Mouse (Mus musculus) embryonic facial prominence, embryonic 10.5 days (tissue): ENCODE results near the gene Cmss1. TPM values are rescaled to one million over a fixed set of nuclear protein-coding genes. Genes with fewer than 3 reads are reported as not detected.

Experiments used
- DNase-seq: peaks from one replicate; pipeline ENCODE4 v3.0.0-alpha.2; 2017; ENCODE audit warnings: low spot score
- H3K27ac ChIP-seq: fragments of 300-500 bp; sonication (generic); replicated peaks from 2 replicates; pipeline ENCODE4 v1.5.1; 2016; ENCODE audit warnings: mild to moderate bottlenecking
- H3K27me3 ChIP-seq: fragments of 300-500 bp; sonication (generic); replicated peaks from 2 replicates; pipeline ENCODE4 v1.6.1; 2016; ENCODE audit warnings: low read depth, mild to moderate bottlenecking; ENCODE audit not compliant: poor library complexity, severe bottlenecking
- H3K36me3 ChIP-seq: fragments of 300-500 bp; sonication (generic); replicated peaks from 2 replicates; pipeline ENCODE4 v1.6.1; 2016; ENCODE audit warnings: mild to moderate bottlenecking, moderate library complexity
- H3K4me1 ChIP-seq: fragments of 300-500 bp; sonication (generic); 2 replicates; pipeline ENCODE4 v1.6.1; 2016
- H3K4me3 ChIP-seq: fragments of 300-500 bp; sonication (generic); 2 replicates; pipeline ENCODE4 v1.5.1; 2016; ENCODE audit warnings: mild to moderate bottlenecking, moderate library complexity
- H3K9me3 ChIP-seq: fragments of 300-500 bp; sonication (generic); 2 replicates; pipeline ENCODE4 v1.6.1; 2016; ENCODE audit warnings: mild to moderate bottlenecking
- WGBS: fragments of 180-500 bp; shearing (Covaris S2); methylation state at CpG from one replicate; pipeline ENCODE4 v1.1.7; 2016; 5-methylcytosine and 5-hydroxymethylcytosine counted together
- polyA plus RNA-seq: library from polyadenylated mRNA; unstranded; fragments of >200 nt; fragmentation: Nextera tagmentation; extraction: Ambion mirVana; gene quantifications from 2 replicates; pipeline ENCODE4 v1.2.1, GENCODE M21; 2016

The Cmss1 gene
- polyA plus RNA-seq, 1 experiment from 2014 or later, result 58.1 TPM

DNA sequence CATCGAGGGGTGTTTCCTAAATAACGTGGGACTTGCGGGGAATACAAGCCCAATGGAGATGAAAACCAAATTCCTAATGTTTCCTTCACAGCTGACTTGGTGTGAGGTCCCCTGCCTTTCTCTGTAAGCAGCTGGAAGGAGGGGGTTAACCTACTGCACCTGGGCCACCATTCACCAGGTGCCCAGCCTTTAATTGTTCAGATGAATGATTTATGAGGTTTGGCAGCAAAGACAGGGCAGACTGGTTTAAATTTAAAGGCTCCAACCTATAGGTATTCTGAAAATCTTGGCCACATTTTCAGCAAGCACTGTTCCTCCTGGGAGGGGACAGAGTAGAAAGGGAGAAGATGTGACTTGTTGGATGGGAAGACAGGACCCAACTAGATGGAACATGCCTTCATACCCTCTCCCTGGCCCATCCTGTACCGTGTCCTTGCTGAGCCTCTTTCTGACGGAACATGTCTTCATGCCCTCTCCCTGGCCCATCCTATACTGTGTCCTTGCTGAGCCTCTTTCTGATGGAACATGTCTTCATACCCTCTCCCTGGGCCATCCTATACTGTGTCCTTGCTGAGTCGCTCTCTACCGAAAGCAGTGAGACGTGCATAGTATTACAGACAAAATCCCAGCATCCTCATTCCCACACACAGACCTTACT is 152.4 kb downstream of the Cmss1 start:
- Histone ChIP-seq H3K27ac (no peak overlapping the region), H3K36me3 (no peaks in the 10 kb centered on the region), H3K9me3 (no peaks in the 10 kb centered on the region), H3K27me3 (no peaks in the 10 kb centered on the region), H3K4me1 (peaks cover 10% of the 10 kb centered on the region), H3K4me3 (no peak overlapping the region)
- WGBS, result 89% methylated on average over 8 of the region's 8 CpGs
- DNase-seq, result no peak

DNA sequence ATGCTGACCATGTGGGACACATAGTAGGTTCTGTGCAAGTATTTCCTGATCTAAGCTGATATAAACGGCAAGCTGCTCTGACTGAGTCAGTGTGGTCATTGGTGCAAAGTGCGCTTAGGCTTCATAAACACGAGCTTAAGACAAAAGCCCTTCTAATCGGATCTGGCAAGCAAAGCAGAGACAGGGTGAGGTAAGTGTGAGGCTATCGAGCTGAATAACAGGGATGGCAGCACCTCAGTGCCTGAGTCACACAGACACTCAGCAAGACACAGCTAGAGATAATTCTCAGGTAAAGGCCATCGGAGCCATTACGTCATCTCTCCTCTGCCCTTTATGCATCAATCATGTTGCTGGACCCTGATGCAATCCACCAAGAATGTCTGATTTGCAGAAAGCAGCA is 153.7 kb downstream of the Cmss1 start:
- no peak for DNase-seq
- peaks cover 10% of the 10 kb centered on the region for H3K4me1 ChIP-seq
- no peak overlapping the region for H3K27ac ChIP-seq
- 0 out of 2 replicates have a peak, but pooled peaks cover 4% of the 10 kb centered on the region for H3K36me3 ChIP-seq
- 78% methylated on average over 7 of the region's 7 CpGs for WGBS
- H3K9me3 ChIP-seq, result peaks cover 5% of the 10 kb centered on the region; the same call in 1 of the 2 replicates
- H3K4me3 ChIP-seq, result no peak overlapping the region
- no peaks in the 10 kb centered on the region for H3K27me3 ChIP-seq

DNA sequence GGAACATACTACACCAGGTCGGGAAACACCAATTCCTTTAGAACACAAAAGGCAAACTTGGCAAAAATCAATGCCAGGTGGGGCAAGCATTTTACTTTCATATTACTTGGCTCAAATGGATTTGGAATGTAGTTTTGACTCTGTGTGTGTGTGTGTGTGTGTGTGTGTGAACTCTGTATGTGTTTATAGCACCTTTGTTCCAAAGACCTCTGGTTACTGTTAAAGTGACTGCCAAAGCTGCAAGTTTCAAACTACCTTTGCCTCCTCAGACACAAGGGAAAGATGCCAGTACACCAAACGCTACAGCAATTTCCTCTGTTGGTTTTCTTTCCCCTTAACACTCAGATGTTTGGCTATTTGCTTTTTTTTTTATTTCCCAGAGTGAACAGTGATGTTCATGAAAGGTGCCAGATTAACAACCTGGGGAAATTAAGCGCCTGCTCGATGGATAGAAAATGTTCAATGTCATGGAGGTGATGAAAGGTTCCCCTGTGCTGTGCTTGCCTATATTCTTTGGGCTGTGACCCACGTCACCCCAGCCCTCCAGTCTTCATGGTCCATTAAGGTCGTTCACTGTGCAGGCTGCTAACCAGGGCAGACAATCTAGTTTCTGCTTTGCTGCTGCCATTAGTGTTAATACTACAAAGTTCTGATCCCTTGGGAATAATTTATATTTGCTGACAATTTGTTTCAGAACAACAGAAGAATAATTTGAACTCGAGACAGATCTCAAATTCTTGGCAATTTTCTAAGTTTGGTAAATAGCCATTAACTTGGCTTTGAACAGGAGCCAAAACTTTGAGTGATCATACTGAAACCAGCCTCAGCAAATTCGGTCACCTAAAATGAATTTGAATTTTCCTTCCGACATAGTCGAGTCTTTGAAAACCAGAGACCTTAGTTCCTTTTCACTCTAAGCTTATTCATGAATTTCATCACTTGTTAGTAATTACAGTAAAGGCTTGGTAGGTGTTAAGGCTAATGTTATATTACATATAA is 161.3 kb downstream of the Cmss1 start:
- Histone ChIP-seq H3K36me3 (0 out of 2 replicates have a peak, but pooled peaks cover 4% of the 10 kb centered on the region), H3K4me3 (no peak overlapping the region), H3K9me3 (peaks cover 5% of the 10 kb centered on the region; the same call in 1 of the 2 replicates), H3K27ac (no peak overlapping the region), H3K27me3 (no peaks in the 10 kb centered on the region), H3K4me1 (peaks cover 14% of the 10 kb centered on the region)
- DNase-seq, result no peak
- 66% methylated on average over 10 of the region's 10 CpGs for WGBS

DNA sequence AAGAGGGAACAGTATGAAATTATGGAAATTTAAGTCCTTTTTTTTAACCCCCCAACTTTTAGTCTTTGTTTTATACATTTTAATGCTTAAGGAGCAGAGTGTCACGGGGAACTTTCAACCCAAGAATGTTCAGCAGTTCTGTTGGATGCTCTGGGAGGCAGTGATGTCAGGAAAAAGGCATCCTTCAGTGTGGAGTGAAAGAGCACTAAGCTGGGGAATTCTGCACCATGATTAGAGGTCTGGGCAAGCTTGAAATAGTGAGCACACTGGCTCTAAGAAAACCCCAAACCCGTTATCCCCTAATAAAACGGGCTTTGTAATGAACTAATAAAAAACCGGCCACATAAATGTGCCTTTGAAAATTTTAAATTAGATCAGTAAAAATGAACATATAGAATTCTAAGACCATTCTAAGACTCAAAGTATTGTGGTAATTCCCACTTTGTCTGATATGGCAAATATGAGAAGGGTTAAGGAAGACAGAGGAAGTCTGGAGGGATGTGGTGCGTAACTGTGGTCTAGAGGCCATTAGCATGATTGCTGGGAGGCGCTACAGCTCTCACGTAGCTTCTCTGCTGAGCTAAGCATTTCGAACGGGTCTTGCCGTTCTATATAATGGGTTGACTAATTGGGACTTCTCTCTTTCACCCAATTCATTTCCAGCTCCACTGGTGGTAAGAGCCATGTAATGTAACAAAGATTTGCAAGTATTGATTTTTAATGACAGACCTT is 165.8 kb downstream of the Cmss1 start:
- peaks cover 25% of the 10 kb centered on the region for H3K4me1 ChIP-seq

DNA sequence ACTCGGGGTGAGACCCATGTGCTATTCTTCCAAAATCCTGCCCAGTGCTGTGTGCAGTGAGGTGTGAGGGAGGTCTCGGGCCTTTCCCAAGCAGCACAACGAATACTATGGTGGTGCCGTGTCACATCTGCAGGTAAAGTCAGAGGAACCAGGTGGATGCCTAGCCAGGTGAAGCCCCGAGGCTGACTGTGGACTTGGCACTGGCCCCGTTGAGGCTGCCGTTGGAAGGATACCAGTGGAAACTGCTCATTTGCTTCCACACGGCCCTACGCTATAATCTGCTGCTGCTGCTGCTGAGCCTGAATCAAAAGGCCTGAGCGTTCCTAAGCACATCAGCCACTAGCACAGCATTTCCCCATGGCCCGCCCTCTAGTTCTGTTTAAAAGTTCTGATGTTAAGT is 167.5 kb downstream of the Cmss1 start:
- Histone ChIP-seq H3K4me3 (no peak overlapping the region), H3K9me3 (no peaks in the 10 kb centered on the region), H3K36me3 (no peaks in the 10 kb centered on the region), H3K4me1 (peaks cover 25% of the 10 kb centered on the region), H3K27me3 (no peaks in the 10 kb centered on the region), H3K27ac (peak overlapping the region; percentile 7; the same call in 1 of the 2 replicates)
- DNase-seq, result no peak
- WGBS, result 90% methylated on average over 11 of the region's 11 CpGs

More for the DNA sequence above, 165.8 kb downstream of the Cmss1 start:
- H3K36me3 ChIP-seq, result no peaks in the 10 kb centered on the region
- no peaks in the 10 kb centered on the region for H3K27me3 ChIP-seq
- no peak overlapping the region for H3K4me3 ChIP-seq
- no peak overlapping the region for H3K27ac ChIP-seq
- DNase-seq, result no peak
- H3K9me3 ChIP-seq, result no peaks in the 10 kb centered on the region
- 90% methylated on average over 10 of the region's 10 CpGs for WGBS

DNA sequence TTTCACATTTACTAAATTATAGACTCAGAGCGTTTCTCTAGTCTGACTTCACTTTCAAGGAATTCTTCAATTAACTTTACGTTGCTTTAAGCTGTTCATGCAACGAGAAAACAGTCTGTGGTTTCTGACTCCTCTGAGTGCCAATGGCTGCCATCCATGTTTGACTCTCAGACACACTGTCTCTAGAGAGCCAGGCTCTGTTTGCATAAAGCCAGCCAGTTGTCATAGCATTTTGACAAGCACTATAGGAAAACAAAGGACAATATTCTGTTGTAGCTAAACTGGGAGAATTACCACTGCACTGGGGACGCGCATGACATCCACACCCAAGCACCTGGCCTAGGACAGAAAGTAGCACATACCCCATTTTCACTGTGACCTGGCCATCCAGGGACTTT is 168.4 kb downstream of the Cmss1 start:
- H3K4me1 ChIP-seq, result peaks cover 25% of the 10 kb centered on the region

DNA sequence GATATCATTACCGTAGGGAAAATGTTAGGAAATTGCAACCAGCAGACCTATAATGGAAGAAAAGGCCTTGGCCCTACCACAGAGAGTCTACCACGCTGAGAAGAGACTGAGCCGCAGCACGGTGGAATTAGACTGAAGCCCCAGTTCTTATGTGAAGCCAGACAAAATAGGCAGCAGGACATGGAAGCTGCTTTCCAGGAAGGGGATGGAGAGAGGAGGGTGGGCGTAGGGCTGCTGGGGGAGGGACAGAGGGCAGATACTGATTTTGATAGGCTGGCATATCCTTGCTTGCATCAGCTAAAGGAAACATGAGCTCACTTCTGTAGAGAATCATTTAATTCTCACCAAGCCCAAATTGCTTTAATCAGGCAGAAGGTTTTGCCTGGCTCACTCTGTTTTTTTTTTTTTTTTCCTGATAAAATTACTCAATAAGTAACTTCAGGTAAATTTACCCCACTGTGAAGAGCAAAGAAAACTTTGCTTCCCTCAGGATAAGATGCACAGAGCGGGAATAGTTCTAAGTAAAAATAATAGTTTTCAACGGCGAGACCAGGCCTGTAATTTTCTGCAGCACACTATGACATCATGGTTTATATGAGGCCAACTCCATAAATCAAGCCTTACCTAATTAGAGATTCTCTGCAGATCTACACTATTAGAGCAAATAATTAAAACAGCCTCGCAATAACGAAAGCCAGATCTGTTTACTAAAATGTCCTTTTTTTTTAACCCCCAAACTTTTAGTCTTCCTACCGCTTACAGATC is 169.0 kb downstream of the Cmss1 start:
- Histone ChIP-seq H3K36me3 (no peaks in the 10 kb centered on the region), H3K27ac (no peak overlapping the region; the same call in 1 of the 2 replicates), H3K27me3 (no peaks in the 10 kb centered on the region), H3K9me3 (no peaks in the 10 kb centered on the region), H3K4me1 (peaks cover 25% of the 10 kb centered on the region), H3K4me3 (no peak overlapping the region)
- WGBS, result 74% methylated on average over 11 of the region's 11 CpGs
- DNase-seq, result peak; percentile 63

More for the DNA sequence above, 168.4 kb downstream of the Cmss1 start:
- H3K36me3 ChIP-seq, result no peaks in the 10 kb centered on the region
- H3K9me3 ChIP-seq, result no peaks in the 10 kb centered on the region
- DNase-seq, result no peak
- H3K27ac ChIP-seq, result no peak overlapping the region; the same call in 1 of the 2 replicates
- no peak overlapping the region for H3K4me3 ChIP-seq
- no peaks in the 10 kb centered on the region for H3K27me3 ChIP-seq
- 73% methylated on average over 5 of the region's 5 CpGs for WGBS

DNA sequence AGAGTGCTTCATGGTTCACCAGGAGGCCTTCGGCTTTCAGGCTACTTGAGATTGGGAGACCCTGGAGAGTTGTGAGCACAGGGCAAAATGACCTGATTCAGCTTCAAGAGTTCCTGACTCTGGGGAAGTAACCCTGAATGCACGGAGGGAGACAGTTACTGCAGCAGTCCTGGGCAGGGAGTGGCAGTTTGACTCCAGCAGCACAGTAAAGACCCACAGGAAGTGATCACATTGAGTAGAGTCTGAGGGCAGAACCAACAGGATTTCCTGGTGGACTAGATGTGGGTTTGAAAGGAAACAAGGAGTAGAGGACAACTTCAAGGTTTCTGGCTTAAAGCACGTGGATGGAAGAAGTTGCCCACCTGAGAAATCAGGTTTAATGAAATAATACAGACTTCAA is 172.0 kb downstream of the Cmss1 start:
- no peak overlapping the region for H3K4me3 ChIP-seq
- no peaks in the 10 kb centered on the region for H3K27me3 ChIP-seq
- no peaks in the 10 kb centered on the region for H3K9me3 ChIP-seq
- H3K27ac ChIP-seq, result no peak overlapping the region
- H3K36me3 ChIP-seq, result no peaks in the 10 kb centered on the region
- 75% methylated on average over 3 of the region's 3 CpGs for WGBS
- H3K4me1 ChIP-seq, result peaks cover 25% of the 10 kb centered on the region
- DNase-seq, result no peak

DNA sequence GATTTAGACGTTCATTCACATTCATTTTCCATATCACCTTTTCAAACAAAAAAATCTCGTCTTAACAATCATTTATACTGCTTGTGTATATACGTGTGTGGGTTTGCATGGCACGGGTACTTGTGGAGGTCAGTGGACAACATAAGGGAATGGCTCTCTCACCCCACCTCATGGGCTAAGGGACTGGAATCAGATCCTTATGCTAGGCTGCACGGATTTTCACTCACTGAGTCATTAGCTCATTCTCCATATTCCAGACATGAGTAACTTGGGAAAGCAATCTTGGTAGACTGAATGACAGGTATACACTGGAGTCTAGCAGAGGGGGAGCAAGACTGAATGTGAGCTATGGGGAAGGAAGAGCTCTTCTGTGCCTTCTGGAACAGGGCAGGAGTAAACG is 173.0 kb downstream of the Cmss1 start:
- no peaks in the 10 kb centered on the region for H3K36me3 ChIP-seq
- WGBS, result 88% methylated on average over 6 of the region's 6 CpGs
- no peak for DNase-seq
- no peaks in the 10 kb centered on the region for H3K27me3 ChIP-seq
- H3K4me1 ChIP-seq, result peaks cover 18% of the 10 kb centered on the region
- H3K4me3 ChIP-seq, result no peak overlapping the region
- H3K27ac ChIP-seq, result no peak overlapping the region
- H3K9me3 ChIP-seq, result no peaks in the 10 kb centered on the region

DNA sequence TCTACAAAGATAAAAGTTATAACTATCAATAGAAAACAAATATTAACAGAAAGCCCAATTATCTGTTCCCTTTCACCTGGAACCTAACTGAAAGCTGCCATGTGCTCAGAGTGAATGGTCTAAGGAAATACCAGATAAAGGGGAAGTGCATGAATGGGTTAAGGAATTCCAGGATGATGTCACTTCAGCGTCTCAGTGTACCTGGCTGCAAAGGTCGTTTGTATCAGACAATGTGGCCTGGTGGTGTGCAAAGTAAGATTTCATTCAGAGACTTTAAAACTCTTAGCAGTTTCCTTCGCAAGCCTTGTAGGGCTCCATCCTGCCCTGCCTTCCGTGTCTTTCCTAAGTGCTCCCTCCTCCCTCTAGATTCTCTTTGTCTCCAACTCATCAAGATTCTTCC is 173.5 kb downstream of the Cmss1 start:
- WGBS, result 78% methylated on average over 4 of the region's 4 CpGs
- Histone ChIP-seq H3K27ac (no peak overlapping the region), H3K4me3 (no peak overlapping the region), H3K27me3 (no peaks in the 10 kb centered on the region), H3K9me3 (no peaks in the 10 kb centered on the region), H3K36me3 (no peaks in the 10 kb centered on the region), H3K4me1 (peaks cover 13% of the 10 kb centered on the region)
- DNase-seq, result no peak

DNA sequence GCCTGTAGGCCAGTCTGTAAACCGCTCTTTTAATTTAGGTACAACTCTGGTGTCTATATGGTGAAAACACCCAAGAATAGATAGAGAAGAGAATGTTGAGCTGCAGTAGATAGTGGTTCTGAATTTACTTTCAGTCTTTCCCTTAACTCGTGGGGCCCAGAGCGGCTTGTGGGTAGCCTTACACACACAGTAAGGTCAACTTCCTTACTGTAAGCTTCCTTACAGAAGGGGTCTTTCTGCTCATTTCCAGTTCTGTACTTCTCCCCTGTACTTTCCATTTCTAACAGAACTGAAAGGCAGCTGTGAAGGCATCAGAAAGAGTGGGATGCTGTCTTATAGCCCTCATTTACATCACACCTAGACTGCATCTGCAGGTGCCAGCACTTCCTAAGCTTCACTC is 175.4 kb downstream of the Cmss1 start:
- Histone ChIP-seq H3K9me3 (no peaks in the 10 kb centered on the region), H3K36me3 (no peaks in the 10 kb centered on the region), H3K27me3 (no peaks in the 10 kb centered on the region), H3K4me1 (no peaks in the 10 kb centered on the region), H3K27ac (no peak overlapping the region), H3K4me3 (no peak overlapping the region)
- 94% methylated on average over 3 of the region's 3 CpGs for WGBS
- no peak for DNase-seq

DNA sequence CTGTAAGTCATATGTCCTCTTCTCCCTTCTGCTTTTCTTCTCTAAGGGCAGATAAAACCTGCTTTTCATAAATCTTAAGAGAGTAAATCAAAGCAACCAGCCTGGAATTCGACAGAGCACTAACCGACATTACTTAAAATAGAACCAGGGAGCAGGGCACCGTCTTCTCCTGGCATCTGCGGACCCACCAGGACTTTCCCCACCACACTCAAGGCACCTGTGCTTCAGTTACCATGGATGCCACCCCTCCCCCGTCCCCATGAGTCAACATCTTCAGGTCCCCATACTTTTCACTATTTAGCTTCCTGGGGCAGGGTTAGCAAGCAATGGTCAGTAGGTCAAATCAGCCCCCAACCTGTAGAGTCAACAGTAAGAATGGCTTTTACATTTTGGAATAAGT is 177.7 kb downstream of the Cmss1 start:
- no peaks in the 10 kb centered on the region for H3K36me3 ChIP-seq
- H3K27me3 ChIP-seq, result no peaks in the 10 kb centered on the region
- no peak overlapping the region for H3K27ac ChIP-seq
- no peaks in the 10 kb centered on the region for H3K4me1 ChIP-seq
- 89% methylated on average over 5 of the region's 5 CpGs for WGBS
- no peaks in the 10 kb centered on the region for H3K9me3 ChIP-seq
- no peak overlapping the region for H3K4me3 ChIP-seq
- no peak for DNase-seq
